Mouse (Mus musculus) forelimb bud, embryonic 11.5 days (tissue): Measurements from ENCODE around the gene Jag1.

Experiments
- DNase-seq: peaks from one replicate; pipeline ENCODE4 v3.0.0-alpha.2; 2012; ENCODE audit warnings: low read depth, low spot score

Jag1 gene

DNA sequence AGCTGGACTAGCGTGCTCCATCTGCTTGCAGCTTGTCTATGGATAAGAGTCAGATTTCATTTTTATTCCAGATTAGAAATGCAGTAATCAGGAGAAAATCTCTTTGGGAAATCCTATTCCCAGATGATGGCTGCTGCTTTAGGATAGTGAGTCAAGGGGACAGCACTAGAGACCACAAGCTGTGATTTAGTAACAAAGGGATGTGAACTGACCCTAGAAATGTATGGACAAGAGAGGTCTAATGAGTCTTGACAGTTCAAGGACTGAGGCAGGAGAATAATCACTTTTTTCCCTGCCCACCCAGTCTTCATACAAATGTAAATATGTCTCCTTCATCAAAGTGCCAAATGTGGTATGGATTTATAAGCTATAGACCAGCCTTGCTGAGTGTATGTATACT is 52.6 kb downstream of the Jag1 start:
- no peak for DNase-seq

DNA sequence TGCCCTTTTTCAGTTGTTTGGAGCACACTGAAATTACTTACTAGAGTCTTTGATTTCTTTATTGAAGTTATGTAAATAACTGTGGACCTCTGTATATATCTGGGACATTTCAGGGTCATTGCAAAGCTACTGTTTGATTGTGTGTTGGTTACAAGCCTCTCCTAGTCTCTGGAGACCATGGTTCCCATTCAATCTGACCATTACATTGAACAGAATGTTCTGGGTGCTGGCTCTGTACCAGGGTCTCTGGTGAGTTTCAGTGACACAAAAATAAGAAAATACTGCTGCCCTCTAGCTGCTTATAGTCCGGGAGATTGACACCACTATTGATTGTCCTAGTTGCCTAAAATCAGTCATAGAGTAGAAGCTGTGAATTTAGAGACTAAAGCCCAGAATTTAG is 66.5 kb downstream of the Jag1 start:
- no peak for DNase-seq

GRCm38 (mm10) chr2:137049367-137049766 is 67.1 kb downstream of the Jag1 start:
- no peak for DNase-seq

- DNase-seq = no peak
Measured at GRCm38 (mm10) chr2:137044122-137044521, 72.3 kb downstream of the Jag1 start.
